Mouse (Mus musculus) neutrophil, adult 83 days (primary cell): ENCODE measurements around the gene Neu1. TPM values are rescaled to one million over a fixed set of nuclear protein-coding genes. Genes with fewer than 3 reads are reported as not detected.

Experiments
- total RNA-seq, 2 experiments: library from RNA; stranded (reverse); gene quantifications; one replicate each; pipeline ENCODE4 v1.2.4; 2023

Gene Neu1
- total RNA-seq: 10 to 100 TPM; 60.2 to 63.2 TPM

GRCm38 (mm10) chr17:34931061-34931734 lies at the start of gene Neu1:
Gene Neu1, plus strand, starts transcription at chr17:34931253.

GRCm38 (mm10) chr17:34881683-34882310 lies 49.3 kb upstream of the Neu1 start, which contains the start of gene Gm20547:
Gene Gm20547, minus strand, starts transcription at chr17:34882042.

GRCm38 (mm10) chr17:34898160-34898586 lies 32.9 kb upstream of the Neu1 start, which contains the start of the genes C2 and Ehmt2:
Gene C2, minus strand, starts transcription at chr17:34898265.
Gene Ehmt2, plus strand, starts transcription at chr17:34898469.

GRCm38 (mm10) chr17:34913930-34914665 lies 17.0 kb upstream of the Neu1 start, which contains the start of gene Slc44a4:
Gene Slc44a4, plus strand, starts transcription at chr17:34914466.

GRCm38 (mm10) chr17:34959130-34959778 lies 28.2 kb downstream of the Neu1 start, which contains the start of gene Hspa1b:
Gene Hspa1b, minus strand, starts transcription at chr17:34959238.

GRCm38 (mm10) chr17:34969822-34970221 lies 38.8 kb downstream of the Neu1 start, which contains the start of gene Gm20481:
Gene Gm20481, plus strand, starts transcription at chr17:34969912.

GRCm38 (mm10) chr17:34972069-34972749 lies 41.2 kb downstream of the Neu1 start, which contains the start of the genes Hspa1a and Hspa1l:
Gene Hspa1a, minus strand, starts transcription at chr17:34972156.
Gene Hspa1l, plus strand, starts transcription at chr17:34972703.

GRCm38 (mm10) chr17:34981690-34982180 lies 50.7 kb downstream of the Neu1 start, which contains the start of gene Lsm2:
Gene Lsm2, plus strand, starts transcription at chr17:34981862.

Other genes starting within 250 kb of the Neu1 start
- under 1 TPM; 0.29 to 0.59 TPM for gene C4b, start 187.4 kb upstream of the Neu1 start, total RNA-seq
- gene Cyp21a1, start 126.7 kb upstream of the Neu1 start, total RNA-seq: not detected
- gene Stk19, start 94.3 kb upstream of the Neu1 start, total RNA-seq: 10 to 100 TPM; 34.1 to 39.4 TPM
- gene Dxo, start 94.2 kb upstream of the Neu1 start, total RNA-seq: 10 to 100 TPM; 49.0 to 49.1 TPM
- 10 to 100 TPM; 66.2 to 72.1 TPM for gene Skiv2l, start 81.0 kb upstream of the Neu1 start, total RNA-seq
- gene Nelfe, start 80.9 kb upstream of the Neu1 start, total RNA-seq: 10 to 100 TPM; 23.4 to 30.8 TPM
- gene Cfb, start 68.7 kb upstream of the Neu1 start, total RNA-seq: 1 to 10 TPM; 1.6 to 1.8 TPM
- gene Zbtb12, start 51.8 kb upstream of the Neu1 start, total RNA-seq: 1 to 10 TPM; 2.8 to 3.9 TPM
- not detected for gene Gm20547, start 49.2 kb upstream of the Neu1 start, total RNA-seq
- under 1 TPM in 1 of 2 experiments, not detected in 1; 0.24 TPM for gene C2, start 33.0 kb upstream of the Neu1 start, total RNA-seq
- gene Ehmt2, start 32.8 kb upstream of the Neu1 start, total RNA-seq: 10 to 100 TPM; 68.7 to 71.8 TPM
- gene Slc44a4, start 16.8 kb upstream of the Neu1 start, total RNA-seq: not detected
- 100 to 1,000 TPM in 1 of 2 experiments, 10 to 100 TPM in 1; 58.3 to 134 TPM for gene Hspa1b, start 28.0 kb downstream of the Neu1 start, total RNA-seq
- not detected for gene Gm20481, start 38.7 kb downstream of the Neu1 start, total RNA-seq
- gene Hspa1a, start 40.9 kb downstream of the Neu1 start, total RNA-seq: 100 to 1,000 TPM in 1 of 2 experiments, 10 to 100 TPM in 1; 86.4 to 244 TPM
- gene Hspa1l, start 41.5 kb downstream of the Neu1 start, total RNA-seq: under 1 TPM in 1 of 2 experiments, not detected in 1; 0.20 TPM
- 10 to 100 TPM; 41.4 to 45.7 TPM for gene Lsm2, start 50.6 kb downstream of the Neu1 start, total RNA-seq
- 10 to 100 TPM; 61.7 to 68.3 TPM for gene Vars, start 69.7 kb downstream of the Neu1 start, total RNA-seq
- gene Vwa7, start 85.3 kb downstream of the Neu1 start, total RNA-seq: under 1 TPM in 1 of 2 experiments, not detected in 1; 0.15 TPM
- 1 to 10 TPM; 1.3 to 2.1 TPM for gene Sapcd1, start 96.8 kb downstream of the Neu1 start, total RNA-seq
- 10 to 100 TPM; 11.5 to 12.5 TPM for gene Msh5, start 115.5 kb downstream of the Neu1 start, total RNA-seq
- gene Clic1, start 118.7 kb downstream of the Neu1 start, total RNA-seq: 100 to 1,000 TPM; 262 to 285 TPM
- gene Ddah2, start 127.8 kb downstream of the Neu1 start, total RNA-seq: 1 to 10 TPM; 2.5 to 3.1 TPM
- gene Ly6g6c, start 134.1 kb downstream of the Neu1 start, total RNA-seq: 1 to 10 TPM in 1 of 2 experiments, not detected in 1; 1.0 TPM
- under 1 TPM in 1 of 2 experiments, not detected in 1; 0.26 TPM for gene Mpig6b, start 134.9 kb downstream of the Neu1 start, total RNA-seq
- not detected for gene Ly6g6e, start 145.6 kb downstream of the Neu1 start, total RNA-seq
- gene Ly6g6d, start 146.8 kb downstream of the Neu1 start, total RNA-seq: not detected
- gene Ly6g6f, start 154.4 kb downstream of the Neu1 start, total RNA-seq: under 1 TPM in 1 of 2 experiments, not detected in 1; 0.35 TPM
- gene Abhd16a, start 158.0 kb downstream of the Neu1 start, total RNA-seq: 10 to 100 TPM; 50.2 to 58.4 TPM
- gene Ly6g5c, start 177.0 kb downstream of the Neu1 start, total RNA-seq: not detected
- gene Ly6g5b, start 184.2 kb downstream of the Neu1 start, total RNA-seq: 10 to 100 TPM; 13.5 to 16.4 TPM
- gene Gpank1, start 190.2 kb downstream of the Neu1 start, total RNA-seq: 10 to 100 TPM; 20.2 to 26.5 TPM
- 100 to 1,000 TPM; 172 TPM for gene Csnk2b, start 190.8 kb downstream of the Neu1 start, total RNA-seq
- 10 to 100 TPM; 16.4 to 24.3 TPM for gene D17H6S53E, start 195.1 kb downstream of the Neu1 start, total RNA-seq
- under 1 TPM in 1 of 2 experiments, not detected in 1; 0.42 TPM for gene Apom, start 200.8 kb downstream of the Neu1 start, total RNA-seq
- gene Bag6, start 203.9 kb downstream of the Neu1 start, total RNA-seq: 100 to 1,000 TPM; 222 to 226 TPM
- 100 to 1,000 TPM; 180 to 195 TPM for gene Prrc2a, start 233.6 kb downstream of the Neu1 start, total RNA-seq
- gene Aif1, start 244.8 kb downstream of the Neu1 start, total RNA-seq: 10 to 100 TPM; 18.0 to 18.3 TPM